8 mouse cellular contexts compared by ENCODE assay signal in the genomic region with DNA sequence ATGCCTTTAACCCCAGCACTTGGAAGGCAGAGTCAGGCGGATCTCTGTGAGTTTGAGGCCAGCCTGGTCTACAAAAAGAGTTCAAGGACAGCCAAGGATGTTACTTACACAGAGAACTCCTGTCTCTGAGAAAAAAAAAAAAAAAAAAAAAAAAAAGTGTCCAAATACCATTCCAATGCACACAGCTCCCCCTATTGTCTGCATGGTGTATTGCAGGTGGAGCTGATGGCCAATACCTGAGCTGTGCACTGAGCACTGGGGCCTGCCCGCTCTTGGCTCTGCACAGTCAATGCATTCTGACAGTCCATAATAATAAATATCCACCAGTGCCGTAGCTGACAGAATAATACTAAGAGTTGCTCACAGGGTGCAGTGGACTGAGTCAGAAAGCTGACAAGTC. TPM values are rescaled to one million over a fixed set of nuclear protein-coding genes. Genes with fewer than 3 reads are reported as not detected.
DNase-seq lines count a peak whose midpoint lies in the region; ATAC-seq and TF ChIP-seq lines count a peak whose summit lies in the region.

No protein-coding gene starts in this region.

- ATAC-seq in kidney, embryonic 15.5 days (replicated peaks; ENCODE audit: low FRiP score): no peak
- no peak for ATAC-seq in hindbrain, postnatal 0 days

- TF ChIP-seq POLR2A in kidney, adult 2 months (IDR thresholded peaks at IDR 0.05; ENCODE audit: low read depth, low read length): no peak

- no peaks in the 10 kb centered on the region for H3K9me3 ChIP-seq in kidney, embryonic 15.5 days (replicated peaks)
- no peaks in the 10 kb centered on the region for H3K9me3 ChIP-seq in hindbrain, postnatal 0 days (ENCODE audit: low read length)
- H3K9me3 ChIP-seq in limb, embryonic 10.5 days (replicated peaks): no peaks in the 10 kb centered on the region

- H3K4me2 ChIP-seq in kidney, embryonic 15.5 days: no peak overlapping the region
- H3K4me2 ChIP-seq in hindbrain, postnatal 0 days (ENCODE audit: low read depth, low read length): no peak overlapping the region

- H3K27ac ChIP-seq in kidney, adult 2 months (ENCODE audit: insufficient read depth, low read depth, low read length): no peak overlapping the region
- H3K27ac ChIP-seq in kidney, embryonic 15.5 days: no peak overlapping the region
- no peak overlapping the region for H3K27ac ChIP-seq in hindbrain, postnatal 0 days
- H3K27ac ChIP-seq in limb, embryonic 10.5 days: no peak overlapping the region

- H3K9ac ChIP-seq in kidney, embryonic 15.5 days: no peak overlapping the region
- no peak overlapping the region for H3K9ac ChIP-seq in hindbrain, postnatal 0 days (replicated peaks; ENCODE audit: low read length)

- H3K36me3 ChIP-seq in kidney, adult 2 months (ENCODE audit: control insufficient read depth, insufficient read depth, low read length): no peaks in the 10 kb centered on the region
- peaks cover under 1% of the 10 kb centered on the region; the same call in 1 of the 2 replicates for H3K36me3 ChIP-seq in kidney, embryonic 15.5 days
- no peaks in the 10 kb centered on the region for H3K36me3 ChIP-seq in hindbrain, postnatal 0 days (ENCODE audit: insufficient read depth, low read length)
- peaks cover 2% of the 10 kb centered on the region for H3K36me3 ChIP-seq in limb, embryonic 10.5 days

- WGBS in kidney, adult 2 months: 56% methylated on average over 3 of the region's 3 CpGs
- 45% methylated on average over 3 of the region's 3 CpGs for WGBS in kidney, embryonic 15.5 days
- 45% methylated on average over 3 of the region's 3 CpGs for WGBS in hindbrain, postnatal 0 days
- WGBS in limb, embryonic 10.5 days: 44% methylated on average over 3 of the region's 3 CpGs

- DNase-seq in kidney, adult 2 months: peak; percentile 75
- DNase-seq in NIH3T3 (ENCODE audit: low read depth): peak; percentile 76
- peak; percentile 65 for DNase-seq in c-Kit-positive CD71-positive TER-119-positive erythroid progenitor cells, embryonic 14.5 days (ENCODE audit: low spot score)
- DNase-seq in hindbrain, postnatal 0 days (ENCODE audit: low spot score): peak; percentile 57
- peak; percentile 71 for DNase-seq in limb, embryonic 10.5 days (ENCODE audit: low spot score)
- DNase-seq in right cerebral cortex, postnatal 25 days: peak; percentile 72
- DNase-seq in gastrocnemius, adult 8-10 months (ENCODE audit: low spot score in 2 of 2): no peak

- no peak overlapping the region for H3K4me3 ChIP-seq in kidney, adult 2 months (ENCODE audit: insufficient read depth, low read depth, low read length)
- no peak overlapping the region for H3K4me3 ChIP-seq in kidney, embryonic 15.5 days (replicated peaks)
- H3K4me3 ChIP-seq in hindbrain, postnatal 0 days (ENCODE audit: low read length): no peak overlapping the region
- no peak overlapping the region for H3K4me3 ChIP-seq in limb, embryonic 10.5 days

- H3K4me1 ChIP-seq in kidney, adult 2 months (ENCODE audit: control insufficient read depth, insufficient read depth, low read length): peaks cover 4% of the 10 kb centered on the region; the same call in 1 of the 2 replicates
- H3K4me1 ChIP-seq in kidney, embryonic 15.5 days: peaks cover 19% of the 10 kb centered on the region
- H3K4me1 ChIP-seq in hindbrain, postnatal 0 days (ENCODE audit: insufficient read depth, low read length): peaks cover 14% of the 10 kb centered on the region
- peaks cover 27% of the 10 kb centered on the region for H3K4me1 ChIP-seq in limb, embryonic 10.5 days

- TF ChIP-seq CTCF in kidney, adult 2 months (conservative IDR thresholded peaks at IDR 0.05; ENCODE audit: insufficient read depth, insufficient read length, low read depth, low read length): peak; percentile 67
- TF ChIP-seq CTCF in hindbrain, postnatal 0 days (IDR thresholded peaks at IDR 0.05; ENCODE audit: low read depth): peak; percentile 66

- H3K27me3 ChIP-seq in kidney, adult 2 months (replicated peaks; ENCODE audit: control insufficient read depth, insufficient read depth, low read length): no peaks in the 10 kb centered on the region
- H3K27me3 ChIP-seq in kidney, embryonic 15.5 days: peaks cover 12% of the 10 kb centered on the region
- H3K27me3 ChIP-seq in hindbrain, postnatal 0 days (ENCODE audit: insufficient read depth, low read length): no peaks in the 10 kb centered on the region
- peaks cover 18% of the 10 kb centered on the region for H3K27me3 ChIP-seq in limb, embryonic 10.5 days (ENCODE audit: low read depth, poor library complexity, severe bottlenecking)

RNA-seq across cellular contexts. Expression of a gene that starts 2.2 kb away (rescaled TPM):
- polyA plus RNA-seq in kidney, adult 2 months (2012; rRNA removed): 0.86 and 1.3 TPM in 2 replicates
- polyA plus RNA-seq in kidney, embryonic 15.5 days (2015; fragmentation: Nextera tagmentation; extraction: Ambion mirVana): 0.52 TPM in 1 of 2 replicates, not detected in the other
- 2.8 and 8.6 TPM in 2 replicates for total RNA-seq in hindbrain, postnatal 0 days (2014; rRNA removed)
- 6.1 and 7.1 TPM in 2 replicates for polyA plus RNA-seq in hindbrain, postnatal 0 days (2015; fragmentation: Nextera tagmentation; extraction: Ambion mirVana)
- 0.25 and 0.61 TPM in 2 replicates for polyA plus RNA-seq in limb, embryonic 10.5 days (2016; fragmentation: Nextera tagmentation; extraction: Ambion mirVana)
- not detected for total RNA-seq in gastrocnemius, adult 8-10 months (2022)

RNA-seq across cellular contexts. Expression of a gene that starts 3.9 kb away (rescaled TPM):
- polyA plus RNA-seq in kidney, adult 2 months (2012; rRNA removed): 65.7 and 72.7 TPM in 2 replicates
- polyA plus RNA-seq in kidney, embryonic 15.5 days (2015; fragmentation: Nextera tagmentation; extraction: Ambion mirVana): 62.0 and 64.0 TPM in 2 replicates
- 31.5 and 33.0 TPM in 2 replicates for total RNA-seq in hindbrain, postnatal 0 days (2014; rRNA removed)
- 39.2 and 42.6 TPM in 2 replicates for polyA plus RNA-seq in hindbrain, postnatal 0 days (2015; fragmentation: Nextera tagmentation; extraction: Ambion mirVana)
- polyA plus RNA-seq in limb, embryonic 10.5 days (2016; fragmentation: Nextera tagmentation; extraction: Ambion mirVana): 70.3 and 75.9 TPM in 2 replicates
- 10 to 100 TPM; 22.3 to 24.7 (median 23.9) TPM for total RNA-seq in gastrocnemius, adult 8-10 months (2022)

RNA-seq across cellular contexts. Expression of a gene that starts 17.3 kb away (rescaled TPM):
- 4.2 and 4.9 TPM in 2 replicates for polyA plus RNA-seq in kidney, adult 2 months (2012; rRNA removed)
- 5.4 and 6.0 TPM in 2 replicates for polyA plus RNA-seq in kidney, embryonic 15.5 days (2015; fragmentation: Nextera tagmentation; extraction: Ambion mirVana)
- 58.8 and 78.7 TPM in 2 replicates for total RNA-seq in hindbrain, postnatal 0 days (2014; rRNA removed)
- 10.4 and 11.2 TPM in 2 replicates for polyA plus RNA-seq in hindbrain, postnatal 0 days (2015; fragmentation: Nextera tagmentation; extraction: Ambion mirVana)
- polyA plus RNA-seq in limb, embryonic 10.5 days (2016; fragmentation: Nextera tagmentation; extraction: Ambion mirVana): 4.2 and 6.3 TPM in 2 replicates
- total RNA-seq in gastrocnemius, adult 8-10 months (2022): 1 to 10 TPM; 2.5 to 3.4 (median 3.0) TPM

RNA-seq across cellular contexts. Expression of a gene that starts 32.8 kb away (rescaled TPM):
- polyA plus RNA-seq in kidney, adult 2 months (2012; rRNA removed): 1.2 and 1.3 TPM in 2 replicates
- 5.8 and 6.5 TPM in 2 replicates for polyA plus RNA-seq in kidney, embryonic 15.5 days (2015; fragmentation: Nextera tagmentation; extraction: Ambion mirVana)
- 3.7 and 8.2 TPM in 2 replicates for total RNA-seq in hindbrain, postnatal 0 days (2014; rRNA removed)
- polyA plus RNA-seq in hindbrain, postnatal 0 days (2015; fragmentation: Nextera tagmentation; extraction: Ambion mirVana): 1.5 and 1.7 TPM in 2 replicates
- not detected in 2 replicates for polyA plus RNA-seq in limb, embryonic 10.5 days (2016; fragmentation: Nextera tagmentation; extraction: Ambion mirVana)
- under 1 TPM; 0.36 to 0.99 (median 0.62) TPM for total RNA-seq in gastrocnemius, adult 8-10 months (2022)

RNA-seq across cellular contexts. Expression of a gene that starts 42.0 kb away (rescaled TPM):
- polyA plus RNA-seq in kidney, adult 2 months (2012; rRNA removed): 0.33 TPM in 1 of 2 replicates, not detected in the other
- polyA plus RNA-seq in kidney, embryonic 15.5 days (2015; fragmentation: Nextera tagmentation; extraction: Ambion mirVana): 10.6 and 12.6 TPM in 2 replicates
- not detected in 2 replicates for total RNA-seq in hindbrain, postnatal 0 days (2014; rRNA removed)
- polyA plus RNA-seq in hindbrain, postnatal 0 days (2015; fragmentation: Nextera tagmentation; extraction: Ambion mirVana): 4.0 and 4.8 TPM in 2 replicates
- polyA plus RNA-seq in limb, embryonic 10.5 days (2016; fragmentation: Nextera tagmentation; extraction: Ambion mirVana): not detected in 2 replicates
- total RNA-seq in gastrocnemius, adult 8-10 months (2022): 1 to 10 TPM in 1 of 4 experiments, not detected in 3; 1.6 TPM

Comparison
In these comparisons a context has a peak if more than half of its experiments do, and no peak if none do; other contexts are left out.
1. DNase-seq: peak in kidney, adult 2 months (single experiment), NIH3T3 (single experiment), c-Kit-positive CD71-positive TER-119-positive erythroid progenitor cells, embryonic 14.5 days (single experiment), hindbrain, postnatal 0 days (single experiment), limb, embryonic 10.5 days (single experiment) and right cerebral cortex, postnatal 25 days (single experiment); none in gastrocnemius, adult 8-10 months (0 of 2).